Mouse (Mus musculus): Measurements from ENCODE around the gene Pi4k2b. TPM values are rescaled to one million over a fixed set of nuclear protein-coding genes. Genes with fewer than 3 reads are reported as not detected.

Pi4k2b gene
- total RNA-seq, 2 experiments from 2014 or later: 19.1 to 32.1 TPM

GRCm38 (mm10) chr5:52775237-52775636 lies 33.9 kb downstream of the Pi4k2b start, which contains the start of gene Zcchc4:
Zcchc4 (plus strand) TSS chr5:52775409.
- ATAC-seq (replicated peaks; ENCODE audit: low FRiP score, low TSS enrichment, poor library complexity, severe bottlenecking): no peak

GRCm38 (mm10) chr5:52776466-52777354 lies 35.3 kb downstream of the Pi4k2b start:
- ATAC-seq (replicated peaks; ENCODE audit: low FRiP score, low TSS enrichment, poor library complexity, severe bottlenecking): peak; percentile 94

- ATAC-seq (replicated peaks; ENCODE audit: low FRiP score, low TSS enrichment, poor library complexity, severe bottlenecking): peak; percentile 90
These were observed 41.3 kb downstream of the Pi4k2b start for GRCm38 (mm10) chr5:52782523-52783250.

- peak; percentile 21; the same call in 1 of the 2 replicates for ATAC-seq (replicated peaks; ENCODE audit: low FRiP score, low TSS enrichment, poor library complexity, severe bottlenecking)
These were observed 41.9 kb downstream of the Pi4k2b start for GRCm38 (mm10) chr5:52783251-52783620.

- ATAC-seq (replicated peaks; ENCODE audit: low FRiP score, low TSS enrichment, poor library complexity, severe bottlenecking): no peak
These were observed 42.6 kb downstream of the Pi4k2b start for GRCm38 (mm10) chr5:52783957-52784356.

GRCm38 (mm10) chr5:52786556-52787322 lies 45.4 kb downstream of the Pi4k2b start:
- peak; percentile 53 for ATAC-seq (replicated peaks; ENCODE audit: low FRiP score, low TSS enrichment, poor library complexity, severe bottlenecking)

GRCm38 (mm10) chr5:52793230-52793629 lies 51.9 kb downstream of the Pi4k2b start:
- no peak for ATAC-seq (replicated peaks; ENCODE audit: low FRiP score, low TSS enrichment, poor library complexity, severe bottlenecking)

- ATAC-seq (replicated peaks; ENCODE audit: low FRiP score, low TSS enrichment, poor library complexity, severe bottlenecking): no peak
These were observed 52.7 kb downstream of the Pi4k2b start for GRCm38 (mm10) chr5:52794109-52794508.

- ATAC-seq (replicated peaks; ENCODE audit: low FRiP score, low TSS enrichment, poor library complexity, severe bottlenecking): no peak
These were observed 58.1 kb downstream of the Pi4k2b start for GRCm38 (mm10) chr5:52799274-52799985.

GRCm38 (mm10) chr5:52805801-52806200 lies 64.4 kb downstream of the Pi4k2b start:
- ATAC-seq (replicated peaks; ENCODE audit: low FRiP score, low TSS enrichment, poor library complexity, severe bottlenecking): no peak

- ATAC-seq (replicated peaks; ENCODE audit: low FRiP score, low TSS enrichment, poor library complexity, severe bottlenecking): no peak
These were observed 65.0 kb downstream of the Pi4k2b start for GRCm38 (mm10) chr5:52806349-52806748.

GRCm38 (mm10) chr5:52807030-52807429 lies 65.7 kb downstream of the Pi4k2b start:
- ATAC-seq (replicated peaks; ENCODE audit: low FRiP score, low TSS enrichment, poor library complexity, severe bottlenecking): no peak

- ATAC-seq (replicated peaks; ENCODE audit: low FRiP score, low TSS enrichment, poor library complexity, severe bottlenecking): no peak
These were observed 69.1 kb downstream of the Pi4k2b start for GRCm38 (mm10) chr5:52810446-52810845.

GRCm38 (mm10) chr5:52811056-52811455 lies 69.7 kb downstream of the Pi4k2b start:
- no peak for ATAC-seq (replicated peaks; ENCODE audit: low FRiP score, low TSS enrichment, poor library complexity, severe bottlenecking)

- ATAC-seq (replicated peaks; ENCODE audit: low FRiP score, low TSS enrichment, poor library complexity, severe bottlenecking): no peak
These were observed 71.1 kb downstream of the Pi4k2b start for GRCm38 (mm10) chr5:52812456-52812855.

GRCm38 (mm10) chr5:52813312-52813711 lies 71.9 kb downstream of the Pi4k2b start:
- no peak for ATAC-seq (replicated peaks; ENCODE audit: low FRiP score, low TSS enrichment, poor library complexity, severe bottlenecking)

- ATAC-seq (replicated peaks; ENCODE audit: low FRiP score, low TSS enrichment, poor library complexity, severe bottlenecking): no peak
These were observed 77.3 kb downstream of the Pi4k2b start for GRCm38 (mm10) chr5:52818676-52819075.

Measured in megakaryocyte-erythroid progenitor cell, adult 5-6 weeks (primary cell).